Mouse (Mus musculus): ENCODE results near the gene Tenm3. TPM values are rescaled to one million over a fixed set of nuclear protein-coding genes. Genes with fewer than 3 reads are reported as not detected.

Gene Tenm3
- polyA plus RNA-seq, 1 experiment from 2014 or later = 43.7 TPM

DNA sequence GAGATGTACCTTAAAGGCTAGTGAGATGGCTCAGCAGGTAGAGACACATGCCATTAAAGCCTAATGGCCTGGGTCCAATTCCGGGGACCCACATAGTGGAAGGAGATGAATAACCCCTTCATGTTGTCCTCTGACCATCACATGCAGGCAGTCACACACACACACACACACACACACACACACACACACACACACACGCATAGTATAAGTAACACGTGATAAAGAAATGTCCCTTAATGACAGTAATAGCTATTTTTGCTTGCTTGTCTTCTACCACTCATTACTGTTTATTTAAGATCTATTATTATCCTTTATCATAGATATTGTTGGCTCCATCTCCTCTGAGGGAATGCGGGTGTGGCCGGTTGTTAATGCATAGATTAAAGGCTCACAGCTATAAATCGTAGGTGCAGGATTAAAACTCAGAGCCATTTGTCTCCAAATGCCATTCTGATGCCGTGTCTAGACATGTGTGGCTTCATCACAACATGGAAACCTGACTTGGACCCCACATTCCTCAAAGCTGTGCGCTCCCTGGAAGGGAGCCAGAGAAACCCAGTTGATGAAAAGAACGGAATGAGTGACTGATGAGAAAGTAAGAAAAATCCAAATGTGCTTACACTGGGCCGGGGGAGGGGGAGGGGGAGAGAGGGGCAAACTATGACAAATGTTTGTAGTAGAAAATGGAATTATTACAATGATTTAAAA is 239.4 kb downstream of the Tenm3 start:
- H3K4me3 ChIP-seq (replicated peaks; ENCODE audit: low read length) = no peak overlapping the region

DNA sequence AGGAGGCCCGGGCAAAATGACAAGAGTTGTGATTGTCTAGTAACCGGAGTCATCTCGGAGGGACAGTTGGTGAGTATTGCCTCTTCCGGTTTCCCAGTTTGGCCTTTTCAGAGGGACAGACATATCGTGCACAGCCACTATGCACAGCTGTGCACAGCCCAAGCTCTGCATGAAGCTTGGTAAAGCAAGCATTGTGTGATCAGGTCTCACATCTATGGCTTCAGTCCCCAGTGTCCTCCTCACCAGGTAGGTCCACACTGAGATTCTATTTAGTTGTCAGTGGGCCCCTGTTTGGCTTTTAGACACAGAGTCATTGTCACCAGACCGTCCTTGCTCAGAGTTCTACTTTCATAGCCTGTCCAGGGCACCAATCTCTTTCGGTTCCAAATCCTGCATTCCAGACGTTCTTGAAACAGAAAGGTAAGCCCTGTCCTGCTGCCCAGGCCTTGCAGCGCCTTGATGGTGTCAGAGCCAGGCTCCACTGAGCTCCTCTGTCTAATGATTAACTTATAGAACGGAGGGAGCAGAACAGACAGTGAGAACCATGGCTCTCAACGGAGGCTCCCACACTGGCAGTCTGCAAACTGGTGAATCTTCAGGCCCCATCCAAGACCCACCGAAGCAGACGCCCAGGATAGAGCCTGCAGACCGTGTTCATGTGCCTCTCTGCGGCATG is 240.4 kb downstream of the Tenm3 start:
- 83% methylated on average over 15 of the region's 15 CpGs for WGBS
- no peaks in the 10 kb centered on the region for H3K36me3 ChIP-seq (replicated peaks; ENCODE audit: control insufficient read depth, insufficient read depth)
- ATAC-seq (ENCODE audit: low FRiP score) = no peak

More for the DNA sequence above, 239.4 kb downstream of the Tenm3 start:
- Histone ChIP-seq H3K27ac (no peak overlapping the region), H3K4me1 (replicated peaks; ENCODE audit: control insufficient read depth, insufficient read depth, low read length) (peaks cover 8% of the 10 kb centered on the region; the same call in 1 of the 2 replicates), H3K36me3 (replicated peaks; ENCODE audit: control insufficient read depth, insufficient read depth) (no peaks in the 10 kb centered on the region), H3K9me3 (ENCODE audit: control insufficient read depth, low read length) (no peaks in the 10 kb centered on the region), H3K27me3 (ENCODE audit: control insufficient read depth, insufficient read depth, low read length) (no peaks in the 10 kb centered on the region), H3K9ac (no peak overlapping the region), H3K4me2 (replicated peaks) (no peak overlapping the region)
- 88% methylated on average over 10 of the region's 10 CpGs for WGBS
- no peak for ATAC-seq (ENCODE audit: low FRiP score)
- no peak for DNase-seq (ENCODE audit: low spot score)

DNA sequence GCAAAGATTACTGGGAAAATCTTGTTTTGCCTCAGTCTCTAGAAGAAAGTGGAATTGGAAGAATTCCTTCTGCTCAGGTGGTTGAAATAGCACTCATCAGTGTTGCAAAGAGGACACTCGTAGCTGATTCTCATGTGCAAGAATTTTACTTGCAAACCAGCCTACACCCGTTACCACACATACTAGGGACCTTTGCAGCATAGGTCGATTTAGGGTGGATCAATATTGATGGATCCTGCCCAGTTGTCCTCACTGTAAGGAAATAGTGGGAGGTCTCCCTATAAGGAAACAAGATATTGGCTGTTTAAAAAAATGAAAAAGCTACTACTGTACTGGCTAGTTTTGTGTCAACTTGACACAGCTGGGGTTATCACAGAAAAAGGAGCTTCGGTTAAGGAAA is 242.1 kb downstream of the Tenm3 start:
- Histone ChIP-seq H3K4me1 (replicated peaks; ENCODE audit: control insufficient read depth, insufficient read depth, low read length) (peaks cover 8% of the 10 kb centered on the region; the same call in 1 of the 2 replicates), H3K36me3 (replicated peaks; ENCODE audit: control insufficient read depth, insufficient read depth) (no peaks in the 10 kb centered on the region), H3K4me3 (replicated peaks; ENCODE audit: low read length) (no peak overlapping the region), H3K4me2 (replicated peaks) (no peak overlapping the region), H3K27me3 (ENCODE audit: control insufficient read depth, insufficient read depth, low read length) (no peaks in the 10 kb centered on the region), H3K9me3 (ENCODE audit: control insufficient read depth, low read length) (no peaks in the 10 kb centered on the region), H3K27ac (no peak overlapping the region), H3K9ac (no peak overlapping the region)
- ATAC-seq (ENCODE audit: low FRiP score) (no peak), DNase-seq (ENCODE audit: low spot score) (no peak)
- 92% methylated on average over 4 of the region's 4 CpGs for WGBS

More for the DNA sequence above, 240.4 kb downstream of the Tenm3 start:
- H3K4me2 ChIP-seq (replicated peaks) = no peak overlapping the region
- no peak overlapping the region for H3K4me3 ChIP-seq (replicated peaks; ENCODE audit: low read length)
- H3K4me1 ChIP-seq (replicated peaks; ENCODE audit: control insufficient read depth, insufficient read depth, low read length) = peaks cover 8% of the 10 kb centered on the region; the same call in 1 of the 2 replicates
- H3K9me3 ChIP-seq (ENCODE audit: control insufficient read depth, low read length) = no peaks in the 10 kb centered on the region
- DNase-seq (ENCODE audit: low spot score) = no peak
- H3K27ac ChIP-seq = no peak overlapping the region
- H3K27me3 ChIP-seq (ENCODE audit: control insufficient read depth, insufficient read depth, low read length) = no peaks in the 10 kb centered on the region
- H3K9ac ChIP-seq = no peak overlapping the region

DNA sequence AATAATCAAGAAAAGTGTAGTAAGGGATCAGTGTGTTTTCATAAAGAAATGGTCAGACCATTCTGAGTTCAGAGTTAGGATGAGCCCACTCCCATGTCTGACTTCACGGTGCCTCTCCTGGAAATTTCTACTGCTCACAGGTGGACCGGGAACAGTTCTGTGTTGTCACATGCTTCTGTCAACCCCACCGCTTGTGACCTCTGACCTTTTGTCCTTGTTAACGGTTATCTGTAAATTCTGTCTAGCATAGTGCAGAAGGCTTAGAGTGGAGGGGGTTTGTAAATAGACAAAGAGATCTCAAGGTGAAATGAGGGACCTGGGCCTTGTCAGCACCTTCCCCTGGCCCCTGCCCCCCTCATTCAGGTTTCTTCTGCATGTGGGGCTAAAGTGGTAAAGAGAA is 244.7 kb downstream of the Tenm3 start:
- no peak overlapping the region for H3K9ac ChIP-seq
- H3K9me3 ChIP-seq (ENCODE audit: control insufficient read depth, low read length) = no peaks in the 10 kb centered on the region
- no peak overlapping the region for H3K4me3 ChIP-seq (replicated peaks; ENCODE audit: low read length)
- H3K27me3 ChIP-seq (ENCODE audit: control insufficient read depth, insufficient read depth, low read length) = no peaks in the 10 kb centered on the region
- no peak overlapping the region for H3K27ac ChIP-seq
- H3K4me1 ChIP-seq (replicated peaks; ENCODE audit: control insufficient read depth, insufficient read depth, low read length) = peaks cover 8% of the 10 kb centered on the region; the same call in 1 of the 2 replicates
- DNase-seq (ENCODE audit: low spot score) (no peak), ATAC-seq (ENCODE audit: low FRiP score) (no peak)
- WGBS = 74% methylated on average over 4 of the region's 4 CpGs
- H3K4me2 ChIP-seq (replicated peaks) = no peak overlapping the region
- H3K36me3 ChIP-seq (replicated peaks; ENCODE audit: control insufficient read depth, insufficient read depth) = no peaks in the 10 kb centered on the region

GRCm38 (mm10) chr8:48596332-48596731 is 247.4 kb downstream of the Tenm3 start:
- H3K36me3 ChIP-seq (replicated peaks; ENCODE audit: control insufficient read depth, insufficient read depth) = no peaks in the 10 kb centered on the region
- H3K4me3 ChIP-seq (replicated peaks; ENCODE audit: low read length) = no peak overlapping the region
- no peak for DNase-seq (ENCODE audit: low spot score)
- H3K9me3 ChIP-seq (ENCODE audit: control insufficient read depth, low read length) = no peaks in the 10 kb centered on the region
- H3K27me3 ChIP-seq (ENCODE audit: control insufficient read depth, insufficient read depth, low read length) = no peaks in the 10 kb centered on the region
- H3K27ac ChIP-seq = no peak overlapping the region
- no peak overlapping the region for H3K4me2 ChIP-seq (replicated peaks)
- H3K9ac ChIP-seq = no peak overlapping the region
- peaks cover 8% of the 10 kb centered on the region; the same call in 1 of the 2 replicates for H3K4me1 ChIP-seq (replicated peaks; ENCODE audit: control insufficient read depth, insufficient read depth, low read length)
- no peak for ATAC-seq (ENCODE audit: low FRiP score)
- 70% methylated on average over 14 of the region's 14 CpGs for WGBS

GRCm38 (mm10) chr8:48591818-48592217 is 251.9 kb downstream of the Tenm3 start:
- no peaks in the 10 kb centered on the region for H3K9me3 ChIP-seq (ENCODE audit: control insufficient read depth, low read length)
- no peaks in the 10 kb centered on the region for H3K27me3 ChIP-seq (ENCODE audit: control insufficient read depth, insufficient read depth, low read length)
- ATAC-seq (ENCODE audit: low FRiP score) (no peak), DNase-seq (ENCODE audit: low spot score) (no peak)
- 60% methylated on average over 5 of the region's 5 CpGs for WGBS
- H3K27ac ChIP-seq = no peak overlapping the region
- 0 out of 2 replicates have a peak, but pooled peaks cover 3% of the 10 kb centered on the region for H3K4me1 ChIP-seq (replicated peaks; ENCODE audit: control insufficient read depth, insufficient read depth, low read length)
- H3K4me3 ChIP-seq (replicated peaks; ENCODE audit: low read length) = no peak overlapping the region
- no peak overlapping the region for H3K9ac ChIP-seq
- no peaks in the 10 kb centered on the region for H3K36me3 ChIP-seq (replicated peaks; ENCODE audit: control insufficient read depth, insufficient read depth)
- no peak overlapping the region for H3K4me2 ChIP-seq (replicated peaks)

DNA sequence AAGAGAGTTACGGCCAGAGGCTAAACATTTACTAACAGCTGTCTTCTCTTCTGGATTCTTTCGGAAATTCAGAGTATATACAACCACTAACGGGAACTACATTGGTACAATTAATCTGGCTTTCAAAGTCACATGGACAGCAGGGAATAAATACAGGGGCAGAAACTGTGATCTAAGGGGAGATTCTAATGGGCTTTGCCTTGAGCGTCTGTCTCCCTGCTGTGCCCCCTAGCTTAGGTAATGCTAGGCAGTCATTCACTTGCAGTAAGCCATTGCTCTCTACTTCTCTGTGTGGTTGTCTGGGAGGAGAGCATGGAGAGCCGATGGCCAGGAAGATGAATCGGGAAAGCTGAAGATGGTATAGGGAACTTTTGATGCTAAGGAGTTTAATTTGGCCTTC is 264.0 kb downstream of the Tenm3 start:
- Histone ChIP-seq H3K4me1 (replicated peaks; ENCODE audit: control insufficient read depth, insufficient read depth, low read length) (0 out of 2 replicates have a peak, but pooled peaks cover 7% of the 10 kb centered on the region), H3K36me3 (replicated peaks; ENCODE audit: control insufficient read depth, insufficient read depth) (no peaks in the 10 kb centered on the region), H3K9ac (no peak overlapping the region), H3K27ac (no peak overlapping the region), H3K4me2 (replicated peaks) (no peak overlapping the region), H3K27me3 (ENCODE audit: control insufficient read depth, insufficient read depth, low read length) (no peaks in the 10 kb centered on the region), H3K4me3 (replicated peaks; ENCODE audit: low read length) (no peak overlapping the region), H3K9me3 (ENCODE audit: control insufficient read depth, low read length) (no peaks in the 10 kb centered on the region)
- 17% methylated on average over 6 of the region's 6 CpGs for WGBS
- ATAC-seq (ENCODE audit: low FRiP score) (no peak), DNase-seq (ENCODE audit: low spot score) (no peak)

DNA sequence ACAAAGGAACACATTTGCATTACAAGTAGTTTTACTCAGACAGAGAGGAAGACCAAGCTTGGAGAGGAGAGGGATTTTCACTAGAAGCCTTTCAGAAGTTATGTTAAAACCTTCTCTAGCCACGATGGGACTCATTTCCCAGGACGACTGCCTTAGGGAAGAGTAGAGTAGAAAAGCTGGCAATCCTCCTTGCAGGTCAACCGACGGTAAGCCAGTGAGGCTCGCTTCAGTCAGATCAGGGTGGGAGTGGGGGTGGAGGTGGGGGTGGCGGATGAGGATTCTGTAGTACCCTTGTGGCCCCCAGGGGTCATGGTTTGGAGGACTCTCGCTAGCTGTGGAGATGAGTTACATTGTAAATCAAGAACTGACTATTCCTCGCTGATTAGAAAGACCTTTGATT is 264.6 kb downstream of the Tenm3 start:
- Histone ChIP-seq H3K27me3 (ENCODE audit: control insufficient read depth, insufficient read depth, low read length) (no peaks in the 10 kb centered on the region), H3K36me3 (replicated peaks; ENCODE audit: control insufficient read depth, insufficient read depth) (no peaks in the 10 kb centered on the region), H3K4me3 (replicated peaks; ENCODE audit: low read length) (no peak overlapping the region), H3K9me3 (ENCODE audit: control insufficient read depth, low read length) (no peaks in the 10 kb centered on the region), H3K27ac (no peak overlapping the region), H3K4me2 (replicated peaks) (no peak overlapping the region), H3K9ac (no peak overlapping the region), H3K4me1 (replicated peaks; ENCODE audit: control insufficient read depth, insufficient read depth, low read length) (0 out of 2 replicates have a peak, but pooled peaks cover 7% of the 10 kb centered on the region)
- no peak for ATAC-seq (ENCODE audit: low FRiP score)
- 9% methylated on average over 8 of the region's 8 CpGs for whole genome bisulfite sequencing
- no peak for DNase-seq (ENCODE audit: low spot score)

GRCm38 (mm10) chr8:48572941-48573340 is 270.8 kb downstream of the Tenm3 start:
- H3K36me3 ChIP-seq (replicated peaks; ENCODE audit: control insufficient read depth, insufficient read depth) = no peaks in the 10 kb centered on the region
- no peak overlapping the region for H3K4me3 ChIP-seq (replicated peaks; ENCODE audit: low read length)
- no peak overlapping the region for H3K9ac ChIP-seq
- H3K9me3 ChIP-seq (ENCODE audit: control insufficient read depth, low read length) = no peaks in the 10 kb centered on the region
- H3K27me3 ChIP-seq (ENCODE audit: control insufficient read depth, insufficient read depth, low read length) = no peaks in the 10 kb centered on the region
- DNase-seq (ENCODE audit: low spot score) = no peak
- WGBS = 86% methylated on average over 1 of the region's 1 CpGs
- H3K4me2 ChIP-seq (replicated peaks) = no peak overlapping the region
- H3K4me1 ChIP-seq (replicated peaks; ENCODE audit: control insufficient read depth, insufficient read depth, low read length) = no peaks in the 10 kb centered on the region
- ATAC-seq (ENCODE audit: low FRiP score) = no peak
- no peak overlapping the region for H3K27ac ChIP-seq

Measured in hindbrain, embryonic 14.5 days (tissue).